Mouse (Mus musculus) frontal cortex, postnatal 25 days (tissue): ENCODE data around the gene Ugt1a6a.

ENCODE experiments used
- DNase-seq, 2 experiments: peaks; one replicate each; pipeline ENCODE4 v3.0.0; 2022; ENCODE audit warnings: low spot score in 2 of 2

The Ugt1a6a gene

GRCm38 (mm10) chr1:88249596-88249995 lies 115.0 kb downstream of the Ugt1a6a start:
- DNase-seq: no peak

- DNase-seq: no peak
Observed at GRCm38 (mm10) chr1:88250023-88250422, 115.4 kb downstream of the Ugt1a6a start.

- no peak for DNase-seq
Observed at GRCm38 (mm10) chr1:88253106-88253505, 118.5 kb downstream of the Ugt1a6a start.

GRCm38 (mm10) chr1:88253540-88253939 lies 118.9 kb downstream of the Ugt1a6a start:
- no peak for DNase-seq

- no peak for DNase-seq
Observed at GRCm38 (mm10) chr1:88254793-88255465, 120.3 kb downstream of the Ugt1a6a start.

GRCm38 (mm10) chr1:88255466-88255857 lies 120.9 kb downstream of the Ugt1a6a start:
- no peak for DNase-seq

- DNase-seq: no peak
Observed at GRCm38 (mm10) chr1:88255989-88256754, 121.6 kb downstream of the Ugt1a6a start.

- no peak for DNase-seq
Observed at GRCm38 (mm10) chr1:88256886-88257663, 122.5 kb downstream of the Ugt1a6a start.

GRCm38 (mm10) chr1:88257681-88258080 lies 123.1 kb downstream of the Ugt1a6a start:
- DNase-seq: no peak

- DNase-seq: no peak
Observed at GRCm38 (mm10) chr1:88258361-88258760, 123.8 kb downstream of the Ugt1a6a start.

GRCm38 (mm10) chr1:88258881-88259642 lies 124.5 kb downstream of the Ugt1a6a start:
- no peak for DNase-seq

GRCm38 (mm10) chr1:88259643-88260024 lies 125.0 kb downstream of the Ugt1a6a start:
- DNase-seq: no peak

GRCm38 (mm10) chr1:88260114-88260513 lies 125.5 kb downstream of the Ugt1a6a start:
- DNase-seq: no peak

- DNase-seq: no peak
Observed at GRCm38 (mm10) chr1:88260604-88261377, 126.2 kb downstream of the Ugt1a6a start.

GRCm38 (mm10) chr1:88261706-88262105 lies 127.1 kb downstream of the Ugt1a6a start:
- no peak for DNase-seq

- no peak for DNase-seq
Observed at GRCm38 (mm10) chr1:88262255-88262654, 127.6 kb downstream of the Ugt1a6a start.

GRCm38 (mm10) chr1:88262961-88263360 lies 128.4 kb downstream of the Ugt1a6a start:
- DNase-seq: no peak

- DNase-seq: no peak
Observed at GRCm38 (mm10) chr1:88263778-88264177, 129.2 kb downstream of the Ugt1a6a start.

GRCm38 (mm10) chr1:88264237-88264868 lies 129.7 kb downstream of the Ugt1a6a start:
- DNase-seq: no peak

GRCm38 (mm10) chr1:88264869-88265240 lies 130.2 kb downstream of the Ugt1a6a start:
- DNase-seq: no peak

- no peak for DNase-seq
Observed at GRCm38 (mm10) chr1:88266123-88266522, 131.5 kb downstream of the Ugt1a6a start.
